Mouse (Mus musculus) olfactory bulb, adult 2 months (tissue): ENCODE data around the gene Ghrl. TPM values are rescaled to one million over a fixed set of nuclear protein-coding genes. Genes with fewer than 3 reads are reported as not detected.
A peak's percentile ranks its signal among the peaks of the same experiment; 100 is the strongest.
"Not testable (repeated sequence)": the region's sequence is repeated elsewhere in the genome, so short reads cannot be mapped to it uniquely, and the experiment has no call there.

Experiments used
- H3K27ac ChIP-seq: fragments of 200-500 bp; 2 replicates; pipeline ENCODE4 v1.5.1; 2012; ENCODE audit warnings: low read depth, low read length; ENCODE audit not compliant: insufficient read depth
- H3K4me1 ChIP-seq: fragments of 200-500 bp; 2 replicates; pipeline ENCODE4 v1.6.1; 2012; ENCODE audit warnings: low read length; ENCODE audit not compliant: control insufficient read depth, insufficient read depth
- H3K4me3 ChIP-seq: fragments of 200-500 bp; 2 replicates; pipeline ENCODE4 v1.5.1; 2012; ENCODE audit warnings: mild to moderate bottlenecking, low read depth, low read length, moderate library complexity; ENCODE audit not compliant: insufficient read depth
- CTCF ChIP-seq: fragments of 200-500 bp; IDR thresholded peaks from 2 replicates; pipeline ENCODE4 v1.5.1; 2012; ENCODE audit warnings: low read depth, mild to moderate bottlenecking, low read length, moderate library complexity; ENCODE audit not compliant: insufficient read depth
- POLR2A ChIP-seq: fragments of 200-500 bp; IDR thresholded peaks from 2 replicates; pipeline ENCODE4 v1.6.1; 2012; ENCODE audit warnings: mild to moderate bottlenecking, low read depth, low read length, moderate library complexity; ENCODE audit not compliant: insufficient read depth
- WGBS: fragments of 180-500 bp; shearing (Covaris S2); methylation state at CpG from one replicate; pipeline ENCODE4 v1.1.7; 2018; 5-methylcytosine and 5-hydroxymethylcytosine counted together
- polyA plus RNA-seq: library from polyadenylated mRNA; stranded (reverse); fragments of >200 nt; gene quantifications from 2 replicates; pipeline ENCODE4 v1.2.4, GENCODE M21; 2012; ENCODE audit warnings: low replicate concordance; ENCODE audit not compliant: missing spikeins, insufficient read depth, insufficient read length

Gene Ghrl
- polyA plus RNA-seq, 1 experiment = not detected

DNA sequence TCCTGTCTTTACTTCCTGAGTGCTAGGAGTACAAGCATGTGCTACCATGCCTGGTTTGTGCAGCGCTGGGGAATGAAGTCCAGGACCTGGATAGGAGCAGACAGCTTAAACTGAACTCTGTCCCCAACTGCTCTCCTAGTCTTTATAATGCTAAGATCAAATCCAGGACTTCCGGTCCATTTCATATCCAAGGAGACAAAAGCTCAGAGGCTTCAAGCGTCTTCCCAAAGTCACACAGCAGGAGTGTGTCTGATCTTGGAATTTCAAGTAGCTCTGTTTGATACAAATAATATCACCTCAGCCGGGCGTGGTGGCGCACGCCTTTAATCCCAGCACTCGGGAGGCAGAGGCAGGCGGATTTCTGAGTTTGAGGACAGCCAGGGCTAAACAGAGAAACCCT, 43.7 kb downstream of the Ghrl start:
- TF ChIP-seq POLR2A = no peak
- TF ChIP-seq CTCF = no peak
- H3K27ac ChIP-seq = no peak overlapping the region
- no peak overlapping the region for H3K4me3 ChIP-seq
- peaks cover 10% of the 10 kb centered on the region for H3K4me1 ChIP-seq
- 96% methylated on average over 9 of the region's 9 CpGs for whole genome bisulfite sequencing

DNA sequence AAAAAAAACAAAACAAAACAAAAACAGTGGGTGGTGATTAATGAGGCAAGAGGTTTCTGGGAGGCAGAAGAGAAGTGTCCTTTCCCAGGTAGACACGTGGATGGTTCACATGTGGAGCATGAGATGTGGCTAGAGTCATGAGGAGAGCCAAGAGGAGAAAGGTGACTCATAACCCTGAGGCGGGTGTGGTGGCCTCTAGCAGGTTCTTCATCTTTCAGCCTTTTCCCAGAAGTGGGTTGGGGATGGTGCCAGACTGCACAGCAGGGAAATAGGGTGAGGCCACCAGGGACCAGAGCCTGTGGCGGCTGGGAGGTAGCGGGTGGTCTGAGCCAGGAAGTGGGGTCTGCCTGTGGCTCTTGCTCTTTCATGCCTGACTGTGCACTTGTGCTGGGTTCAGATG, 44.4 kb downstream of the Ghrl start:
- H3K27ac ChIP-seq = no peak overlapping the region
- WGBS = 84% methylated on average over 4 of the region's 4 CpGs
- TF ChIP-seq POLR2A (no peak), CTCF (no peak)
- H3K4me3 ChIP-seq = no peak overlapping the region
- H3K4me1 ChIP-seq = peaks cover 10% of the 10 kb centered on the region

DNA sequence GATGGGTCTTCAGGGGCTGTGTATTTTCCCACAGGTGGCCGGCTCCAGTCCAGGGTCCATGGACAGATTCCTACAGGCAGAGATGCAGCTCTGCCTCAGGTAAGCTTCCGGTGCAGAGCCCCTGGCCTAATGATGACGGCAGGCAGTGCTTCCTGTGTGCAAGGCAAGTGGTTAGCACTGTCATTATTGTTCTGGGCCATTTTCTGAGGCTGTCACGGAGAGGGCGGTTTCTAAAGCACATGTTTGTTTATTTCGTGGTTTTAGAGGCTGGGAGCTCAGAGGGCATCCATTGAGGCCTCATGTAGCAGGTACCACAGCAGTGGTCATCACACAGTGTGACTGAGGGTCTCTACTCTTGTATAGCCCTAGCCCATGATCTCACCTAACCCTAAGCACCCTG, 46.7 kb downstream of the Ghrl start:
- WGBS = 85% methylated on average over 6 of the region's 6 CpGs
- no peak overlapping the region for H3K27ac ChIP-seq
- no peak for TF ChIP-seq POLR2A
- no peak for TF ChIP-seq CTCF
- H3K4me1 ChIP-seq = peaks cover 21% of the 10 kb centered on the region
- no peak overlapping the region for H3K4me3 ChIP-seq

DNA sequence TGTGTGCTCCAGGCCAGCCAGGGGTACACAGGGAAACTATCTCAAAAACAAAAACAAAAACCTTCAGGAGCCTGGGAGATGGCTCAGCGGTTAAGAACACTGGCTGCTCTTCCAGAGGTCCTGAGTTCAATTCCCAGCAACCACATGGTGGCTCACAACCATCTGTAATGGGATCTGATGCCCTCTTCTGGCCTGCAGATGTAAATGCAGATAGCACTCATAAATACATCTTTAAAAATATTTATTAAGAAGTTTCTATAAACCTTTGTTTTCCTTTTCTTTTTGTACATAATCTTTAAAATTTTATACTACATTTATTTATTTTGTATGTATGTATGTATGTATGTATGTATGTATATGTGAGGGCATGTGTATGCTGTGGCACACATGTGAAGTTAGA, 47.7 kb downstream of the Ghrl start:
- not testable (repeated sequence) for H3K27ac ChIP-seq, H3K4me3 ChIP-seq
- 89% methylated on average over 1 of the region's 1 CpGs for WGBS
- H3K4me1 ChIP-seq = peaks cover 13% of the 10 kb centered on the region

DNA sequence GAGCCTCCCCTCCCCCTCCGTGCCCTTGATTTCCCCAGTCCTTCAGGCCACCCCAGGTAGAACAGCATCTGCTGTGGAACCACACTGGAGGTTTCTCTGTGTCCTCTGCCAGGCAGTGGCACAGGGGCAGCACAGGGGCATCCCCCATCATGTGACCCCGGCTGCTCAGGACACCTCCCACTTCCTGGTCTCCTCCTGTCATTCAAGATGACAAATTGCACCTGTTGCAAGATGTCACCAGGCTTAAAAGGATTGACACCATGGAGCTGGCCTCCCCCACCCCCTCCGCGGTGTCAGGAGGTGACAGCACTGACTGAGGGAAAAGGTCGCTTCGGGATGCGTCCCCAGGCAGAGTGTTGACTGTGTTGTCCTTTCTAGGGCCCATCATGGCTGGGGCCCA, 49.9 kb downstream of the Ghrl start:
- Histone ChIP-seq H3K27ac (no peak overlapping the region), H3K4me1 (peaks cover 11% of the 10 kb centered on the region; the same call in 1 of the 2 replicates), H3K4me3 (no peak overlapping the region)
- WGBS = 88% methylated on average over 7 of the region's 7 CpGs
- TF ChIP-seq POLR2A (no peak), CTCF (no peak)

DNA sequence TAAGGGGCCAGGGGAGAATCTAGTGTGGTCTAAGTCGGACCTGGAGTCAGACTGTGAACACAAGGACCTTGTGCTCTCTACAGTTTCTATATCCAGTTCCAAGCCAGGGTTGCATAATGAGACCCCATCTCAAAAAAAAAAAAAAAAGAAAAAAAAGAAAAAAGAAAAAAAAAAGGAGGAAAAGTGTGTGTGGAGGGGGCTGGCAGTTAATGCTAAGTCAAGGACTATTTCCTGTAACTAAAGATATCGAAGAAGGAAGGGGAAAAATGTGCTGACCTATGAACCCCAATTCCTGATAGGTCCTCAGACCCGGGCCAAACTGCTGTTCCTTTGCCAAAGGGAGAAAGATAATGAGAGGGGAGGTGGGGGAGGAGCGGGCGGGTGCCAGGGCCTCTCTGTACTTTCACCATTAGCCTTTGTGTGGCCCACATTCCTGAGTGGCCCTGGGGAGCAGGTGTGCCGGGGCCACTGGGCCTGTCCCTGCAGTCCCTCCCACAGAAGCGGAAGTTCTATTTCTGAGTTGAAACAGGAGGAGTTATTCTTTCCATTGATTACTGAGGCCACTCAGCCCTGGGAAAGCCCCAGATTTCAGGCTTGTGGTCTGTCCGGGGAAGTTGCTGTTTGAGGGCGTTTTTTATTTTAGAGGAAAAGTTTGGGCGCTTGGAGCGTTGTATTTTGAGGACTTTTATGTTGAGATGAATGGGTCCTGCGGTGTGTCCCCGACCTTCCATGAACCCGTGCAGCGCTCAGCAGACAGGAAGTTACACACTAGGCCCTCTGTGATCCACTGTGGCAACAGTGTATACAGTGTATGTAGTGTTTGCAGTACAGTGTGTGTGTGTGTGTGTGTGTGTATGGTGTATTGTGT, 51.2 kb downstream of the Ghrl start:
- no peak for TF ChIP-seq POLR2A
- TF ChIP-seq CTCF = no peak
- 51% methylated on average over 15 of the region's 15 CpGs for WGBS
- Histone ChIP-seq H3K4me3 (no peak overlapping the region), H3K27ac (peak overlapping the region; percentile 55; the same call in 1 of the 2 replicates), H3K4me1 (peaks cover 11% of the 10 kb centered on the region; the same call in 1 of the 2 replicates)

DNA sequence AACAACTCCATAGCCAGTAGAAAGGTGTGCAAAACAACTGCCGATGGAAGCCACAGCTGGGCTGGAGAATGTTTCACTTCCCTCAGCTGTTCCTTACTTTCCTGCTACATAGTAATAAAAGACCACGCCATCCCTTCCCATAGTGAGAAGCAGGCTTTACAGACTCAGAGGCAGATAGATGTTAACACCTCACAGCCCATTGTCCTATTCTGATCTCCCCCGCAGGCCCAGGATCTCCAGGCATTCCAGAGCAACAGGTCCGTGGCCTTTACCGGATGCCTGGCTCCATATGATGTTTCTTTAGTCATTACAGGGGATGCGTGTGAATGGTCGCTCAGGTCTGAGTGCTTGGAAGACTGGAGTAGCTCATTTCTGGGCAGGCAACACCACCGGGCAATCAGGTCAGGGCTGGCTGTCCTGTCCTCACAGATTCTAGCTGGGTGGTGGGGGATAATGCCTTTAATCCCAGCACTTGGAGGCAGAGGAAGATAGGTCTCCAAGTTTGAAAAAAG, 52.0 kb downstream of the Ghrl start:
- H3K4me3 ChIP-seq = no peak overlapping the region
- TF ChIP-seq POLR2A (no peak), CTCF (no peak)
- H3K4me1 ChIP-seq = peaks cover 11% of the 10 kb centered on the region; the same call in 1 of the 2 replicates
- no peak overlapping the region for H3K27ac ChIP-seq
- 78% methylated on average over 8 of the region's 8 CpGs for WGBS

Other genes with a start within 250 kb of the Ghrl start
- gene Il17rc, start 248.5 kb downstream of the Ghrl start, polyA plus RNA-seq = not detected in 2 replicates
- gene Creld1, start 236.6 kb downstream of the Ghrl start, polyA plus RNA-seq = not detected in 2 replicates
- gene Prrt3, start 217.9 kb downstream of the Ghrl start, polyA plus RNA-seq = not detected in 2 replicates
- not detected in 2 replicates for gene Emc3, start 188.2 kb downstream of the Ghrl start, polyA plus RNA-seq
- not detected in 2 replicates for gene Fancd2, start 188.2 kb downstream of the Ghrl start, polyA plus RNA-seq
- not detected in 2 replicates for gene Fancd2os, start 119.2 kb downstream of the Ghrl start, polyA plus RNA-seq
- gene Brk1, start 115.1 kb downstream of the Ghrl start, polyA plus RNA-seq = not detected in 2 replicates
- gene Vhl, start 95.9 kb downstream of the Ghrl start, polyA plus RNA-seq = not detected in 2 replicates
- gene Irak2, start 81.4 kb downstream of the Ghrl start, polyA plus RNA-seq = not detected in 2 replicates
- not detected in 2 replicates for gene Tatdn2, start 22.8 kb downstream of the Ghrl start, polyA plus RNA-seq
- not detected in 2 replicates for gene Sec13, start 20.9 kb upstream of the Ghrl start, polyA plus RNA-seq